ENCODE assay signal across 8 mouse cellular contexts in the genomic region with DNA sequence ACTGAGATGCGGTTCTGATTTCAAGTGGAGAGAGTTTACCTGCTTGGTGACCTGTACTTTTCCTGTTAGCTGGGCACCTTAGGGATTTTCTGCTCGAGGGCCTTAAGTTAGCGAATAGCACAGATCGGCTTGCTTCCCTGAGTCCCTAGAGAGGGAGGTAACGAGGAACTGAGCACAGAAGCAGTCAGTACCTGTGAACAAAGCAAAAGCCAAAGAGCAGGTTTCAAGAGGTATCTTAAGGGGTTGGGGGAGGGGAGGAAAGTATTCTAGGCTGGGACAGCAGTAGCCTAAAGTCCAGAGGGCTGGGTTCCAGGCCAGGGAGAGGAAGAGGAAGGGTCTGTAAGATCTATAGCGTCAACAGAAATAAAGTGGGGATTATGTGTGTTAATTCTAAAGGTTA. TPM values are rescaled to one million over a fixed set of nuclear protein-coding genes. Genes with fewer than 3 reads are reported as not detected.
DNase-seq lines count a peak whose midpoint lies in the region; ATAC-seq and TF ChIP-seq lines count a peak whose summit lies in the region.

No protein-coding gene starts in this region.

- TF ChIP-seq POLR2A in embryonic fibroblast, embryonic 13.5 days (IDR thresholded peaks at IDR 0.05; ENCODE audit: low read depth, low read length): no peak
- no peak for TF ChIP-seq POLR2A in lung, adult 2 months (IDR thresholded peaks at IDR 0.05; ENCODE audit: borderline replicate concordance, extremely low read depth, low read depth, low read length)
- no peak for TF ChIP-seq POLR2A in olfactory bulb, adult 2 months (IDR thresholded peaks at IDR 0.05; ENCODE audit: insufficient read depth, low read depth, low read length)

- peak overlapping the region; percentile 77 for H3K4me2 ChIP-seq in intestine, embryonic 16.5 days (ENCODE audit: low read depth, low read length)

- peaks cover 3% of the 10 kb centered on the region for H3K36me3 ChIP-seq in E14TG2a.4 (ENCODE audit: insufficient read depth, low read length)
- no peaks in the 10 kb centered on the region for H3K36me3 ChIP-seq in intestine, embryonic 16.5 days (ENCODE audit: control insufficient read depth, insufficient read depth, low read length)

- peak; percentile 62 for ATAC-seq in intestine, embryonic 16.5 days

- peak overlapping the region; percentile 85 for H3K9ac ChIP-seq in intestine, embryonic 16.5 days (ENCODE audit: low read depth, low read length)

- H3K4me1 ChIP-seq in E14TG2a.4 (replicated peaks; ENCODE audit: low read depth, low read length): peaks cover 40% of the 10 kb centered on the region
- H3K4me1 ChIP-seq in embryonic fibroblast, embryonic 13.5 days (ENCODE audit: control insufficient read depth, insufficient read depth, low read length): no peaks in the 10 kb centered on the region; the same call in 1 of the 2 replicates
- no peaks in the 10 kb centered on the region; the same call in 1 of the 2 replicates for H3K4me1 ChIP-seq in intestine, embryonic 16.5 days (ENCODE audit: control insufficient read depth, insufficient read depth, low read length)
- H3K4me1 ChIP-seq in lung, adult 2 months (ENCODE audit: control insufficient read depth, insufficient read depth, low read length): peaks cover 2% of the 10 kb centered on the region; the same call in 1 of the 2 replicates
- no peaks in the 10 kb centered on the region for H3K4me1 ChIP-seq in olfactory bulb, adult 2 months (ENCODE audit: control insufficient read depth, insufficient read depth, low read length)

- peak overlapping the region; percentile 55 for H3K27ac ChIP-seq in embryonic fibroblast, embryonic 13.5 days (ENCODE audit: insufficient read depth, low read length)
- H3K27ac ChIP-seq in intestine, embryonic 16.5 days (ENCODE audit: low read length): peak overlapping the region; percentile 74
- no peak overlapping the region for H3K27ac ChIP-seq in olfactory bulb, adult 2 months (ENCODE audit: insufficient read depth, low read depth, low read length)

- peaks cover 5% of the 10 kb centered on the region; the same call in 1 of the 2 replicates for H3K27me3 ChIP-seq in E14TG2a.4 (ENCODE audit: insufficient read depth, low read length)
- H3K27me3 ChIP-seq in intestine, embryonic 16.5 days (replicated peaks; ENCODE audit: control insufficient read depth, insufficient read depth, low read length): no peaks in the 10 kb centered on the region

- 6% methylated on average over 6 of the region's 6 CpGs for WGBS in intestine, embryonic 16.5 days
- 2% methylated on average over 6 of the region's 6 CpGs for WGBS in lung, adult 2 months
- WGBS in olfactory bulb, adult 2 months: 15% methylated on average over 6 of the region's 6 CpGs

- no peaks in the 10 kb centered on the region for H3K9me3 ChIP-seq in E14TG2a.4 (ENCODE audit: low read length)
- no peaks in the 10 kb centered on the region for H3K9me3 ChIP-seq in intestine, embryonic 16.5 days (ENCODE audit: control insufficient read depth, low read length)

- peak overlapping the region; percentile 86 for H3K4me3 ChIP-seq in E14TG2a.4 (replicated peaks; ENCODE audit: low read length)
- peak overlapping the region; percentile 79 for H3K4me3 ChIP-seq in embryonic fibroblast, embryonic 13.5 days (ENCODE audit: insufficient read depth, low read length)
- H3K4me3 ChIP-seq in intestine, embryonic 16.5 days (ENCODE audit: low read length): peak overlapping the region; percentile 76
- H3K4me3 ChIP-seq in lung, adult 2 months (replicated peaks; ENCODE audit: extremely low read depth, low read depth, low read length): peak overlapping the region; percentile 93
- peak overlapping the region; percentile 66 for H3K4me3 ChIP-seq in olfactory bulb, adult 2 months (ENCODE audit: insufficient read depth, low read depth, low read length)

- TF ChIP-seq CTCF in E14TG2a.4 (conservative IDR thresholded peaks at IDR 0.05; ENCODE audit: low read length): no peak
- TF ChIP-seq CTCF in embryonic fibroblast, embryonic 13.5 days (IDR thresholded peaks at IDR 0.05; ENCODE audit: borderline replicate concordance, insufficient read depth, low read length): no peak
- TF ChIP-seq CTCF in lung, adult 2 months (IDR thresholded peaks at IDR 0.05; ENCODE audit: insufficient read depth, low read length): no peak
- no peak for TF ChIP-seq CTCF in olfactory bulb, adult 2 months (IDR thresholded peaks at IDR 0.05; ENCODE audit: insufficient read depth, low read depth, low read length)

- DNase-seq in cerebellum, adult 9-10 months: peak; percentile 5
- DNase-seq in cerebellum, adult 11 months: no peak
- DNase-seq in lung, adult 2 months: peak; percentile 42
- no peak for DNase-seq in ovary, postnatal 14 days (ENCODE audit: low spot score)

RNA-seq across cellular contexts. Expression of gene Dtx3l, which starts 0.3 kb away (rescaled TPM):
- polyA plus RNA-seq in embryonic fibroblast, embryonic 13.5 days (2011; ENCODE audit: insufficient read length, low read depth, missing spikeins): 10.2 and 12.9 TPM in 2 replicates
- polyA plus RNA-seq in intestine, embryonic 16.5 days (2015; fragmentation: Nextera tagmentation; extraction: Ambion mirVana): 8.5 and 9.2 TPM in 2 replicates
- 5.9 and 7.8 TPM in 2 replicates for polyA plus RNA-seq in lung, adult 2 months (2012; rRNA removed)
- not detected in 2 replicates for polyA plus RNA-seq in olfactory bulb, adult 2 months (2012; ENCODE audit: insufficient read depth, insufficient read length, low replicate concordance, missing spikeins)

RNA-seq across cellular contexts. Expression of gene Parp9, which starts 1.0 kb away (rescaled TPM):
- polyA plus RNA-seq in embryonic fibroblast, embryonic 13.5 days (2011; ENCODE audit: insufficient read length, low read depth, missing spikeins): 19.8 and 26.5 TPM in 2 replicates
- polyA plus RNA-seq in intestine, embryonic 16.5 days (2015; fragmentation: Nextera tagmentation; extraction: Ambion mirVana): 13.0 and 15.5 TPM in 2 replicates
- 5.9 and 8.2 TPM in 2 replicates for polyA plus RNA-seq in lung, adult 2 months (2012; rRNA removed)
- polyA plus RNA-seq in olfactory bulb, adult 2 months (2012; ENCODE audit: insufficient read depth, insufficient read length, low replicate concordance, missing spikeins): not detected in 2 replicates

RNA-seq across cellular contexts. Expression of gene Kpna1, which starts 39.3 kb away (rescaled TPM):
- 83.9 and 86.7 TPM in 2 replicates for polyA plus RNA-seq in embryonic fibroblast, embryonic 13.5 days (2011; ENCODE audit: insufficient read length, low read depth, missing spikeins)
- polyA plus RNA-seq in intestine, embryonic 16.5 days (2015; fragmentation: Nextera tagmentation; extraction: Ambion mirVana): 31.6 and 33.3 TPM in 2 replicates
- polyA plus RNA-seq in lung, adult 2 months (2012; rRNA removed): 4.2 and 7.4 TPM in 2 replicates
- 130 TPM in 1 of 2 replicates, not detected in the other for polyA plus RNA-seq in olfactory bulb, adult 2 months (2012; ENCODE audit: insufficient read depth, insufficient read length, low replicate concordance, missing spikeins)

Comparison
In these comparisons a context has a peak if more than half of its experiments do, and no peak if none do; other contexts are left out.
1. DNase-seq: peak in cerebellum, adult 9-10 months (single experiment) and lung, adult 2 months (single experiment); none in cerebellum, adult 11 months (single experiment) and ovary, postnatal 14 days (single experiment).
2. Peak in every context shown above with its lines, with median percentiles within 50 percentile points of each other: H3K4me3 ChIP-seq.